Mouse (Mus musculus): ENCODE results near the gene Tnxb. TPM values are rescaled to one million over a fixed set of nuclear protein-coding genes. Genes with fewer than 3 reads are reported as not detected.
A peak's percentile ranks its signal among the peaks of the same experiment; 100 is the strongest.

The Tnxb gene
- total RNA-seq, 1 experiment: 0.18 TPM

GRCm38 (mm10) chr17:34628644-34628967, 41.7 kb upstream of the Tnxb start:
- no peaks in the 10 kb centered on the region for H3K9me3 ChIP-seq (ENCODE audit: control insufficient read depth, insufficient read depth, low read depth, low read length)
- no peak overlapping the region for H3K9ac ChIP-seq (ENCODE audit: insufficient read depth, low read depth, low read length, poor library complexity, severe bottlenecking)
- in situ Hi-C loops (cut with MboI; ENCODE audit: low sequenced_read_pairs in 2 of 2, unreplicated experiment in 2 of 2): no loop called here
- peaks cover 6 to 30% of the 10 kb centered on the region in 2 experiments; a peak in 3 of 4 replicates for H3K4me1 ChIP-seq (ENCODE audit: control insufficient read depth in 2 of 2, insufficient read depth in 2 of 2, low read length in 2 of 2, poor library complexity in 1 of 2)
- no peak overlapping the region for H3K27ac ChIP-seq (ENCODE audit: insufficient read depth, low read depth, low read length, poor library complexity, severe bottlenecking)
- no peak for TF ChIP-seq HCFC1 (IDR thresholded peaks at IDR 0.05; ENCODE audit: borderline replicate concordance, insufficient read depth, low read length)
- TF ChIP-seq ZNF384 (IDR thresholded peaks at IDR 0.05; ENCODE audit: low read depth, low read length): no peak
- TF ChIP-seq ZC3H11A (IDR thresholded peaks at IDR 0.05; ENCODE audit: borderline replicate concordance, low read depth, low read length): no peak
- no peak for TF ChIP-seq MAFK (IDR thresholded peaks at IDR 0.05; ENCODE audit: insufficient read depth, low read depth, low read length)
- no peak for TF ChIP-seq CHD2 (IDR thresholded peaks at IDR 0.05; ENCODE audit: low read depth, low read length)
- no peak for DNase-seq (ENCODE audit: low read depth, low spot score)
- H3K36me3 ChIP-seq (ENCODE audit: control insufficient read depth, insufficient read depth, low read length, poor library complexity, severe bottlenecking): peaks cover 4% of the 10 kb centered on the region; the same call in 1 of the 2 replicates
- H3K4me3 ChIP-seq (ENCODE audit: insufficient read depth in 1 of 2, low read depth in 1 of 2, low read length in 2 of 2, poor library complexity in 1 of 2, severe bottlenecking in 1 of 2): no peak overlapping the region

- no peak for TF ChIP-seq HCFC1 (IDR thresholded peaks at IDR 0.05; ENCODE audit: borderline replicate concordance, insufficient read depth, low read length)
- TF ChIP-seq MAFK (IDR thresholded peaks at IDR 0.05; ENCODE audit: insufficient read depth, low read depth, low read length): no peak
- no peak for TF ChIP-seq ZNF384 (IDR thresholded peaks at IDR 0.05; ENCODE audit: low read depth, low read length)
- Histone ChIP-seq H3K27ac (ENCODE audit: insufficient read depth, low read depth, low read length, poor library complexity, severe bottlenecking) (no peak within 1 kb of the TSS), H3K9ac (ENCODE audit: insufficient read depth, low read depth, low read length, poor library complexity, severe bottlenecking) (no peak within 1 kb of the TSS), H3K9me3 (ENCODE audit: control insufficient read depth, insufficient read depth, low read depth, low read length) (no peaks in the 10 kb centered on the region), H3K4me3 (ENCODE audit: insufficient read depth in 1 of 2, low read depth in 1 of 2, low read length in 2 of 2, poor library complexity in 1 of 2, severe bottlenecking in 1 of 2) (peak within 1 kb of the TSS in 1 of 2 experiments; percentile 52; a peak in 1 of 4 replicates), H3K36me3 (ENCODE audit: control insufficient read depth, insufficient read depth, low read length, poor library complexity, severe bottlenecking) (peaks cover 4% of the 10 kb centered on the region; the same call in 1 of the 2 replicates), H3K4me1 (ENCODE audit: control insufficient read depth in 2 of 2, insufficient read depth in 2 of 2, low read length in 2 of 2, poor library complexity in 1 of 2) (peaks cover 6 to 30% of the 10 kb centered on the region in 2 experiments; a peak in 3 of 4 replicates)
- no peak for DNase-seq (ENCODE audit: low read depth, low spot score)
- in situ Hi-C loops (cut with MboI; ENCODE audit: low sequenced_read_pairs in 2 of 2, unreplicated experiment in 2 of 2): no loop called here
Observed at GRCm38 (mm10) chr17:34629221-34629751, 41.0 kb upstream of the Tnxb start, which contains the start of gene Prrt1. Gene Prrt1 (plus strand): TSS chr17:34629533.

GRCm38 (mm10) chr17:34629796-34630603, 40.3 kb upstream of the Tnxb start:
- no peak for DNase-seq (ENCODE audit: low read depth, low spot score)
- peak overlapping the region in 1 of 2 experiments; percentile 48; a peak in 1 of 4 replicates for H3K4me3 ChIP-seq (ENCODE audit: insufficient read depth in 1 of 2, low read depth in 1 of 2, low read length in 2 of 2, poor library complexity in 1 of 2, severe bottlenecking in 1 of 2)
- in situ Hi-C loops (cut with MboI; ENCODE audit: low sequenced_read_pairs in 2 of 2, unreplicated experiment in 2 of 2): no loop called here
- H3K9ac ChIP-seq (ENCODE audit: insufficient read depth, low read depth, low read length, poor library complexity, severe bottlenecking): no peak overlapping the region
- TF ChIP-seq MAFK (IDR thresholded peaks at IDR 0.05; ENCODE audit: insufficient read depth, low read depth, low read length) (no peak), ZNF384 (IDR thresholded peaks at IDR 0.05; ENCODE audit: low read depth, low read length) (no peak), ZC3H11A (IDR thresholded peaks at IDR 0.05; ENCODE audit: borderline replicate concordance, low read depth, low read length) (no peak), HCFC1 (IDR thresholded peaks at IDR 0.05; ENCODE audit: borderline replicate concordance, insufficient read depth, low read length) (no peak), CHD2 (IDR thresholded peaks at IDR 0.05; ENCODE audit: low read depth, low read length) (no peak)
- H3K36me3 ChIP-seq (ENCODE audit: control insufficient read depth, insufficient read depth, low read length, poor library complexity, severe bottlenecking): peaks cover 4% of the 10 kb centered on the region; the same call in 1 of the 2 replicates
- H3K4me1 ChIP-seq (ENCODE audit: control insufficient read depth in 2 of 2, insufficient read depth in 2 of 2, low read length in 2 of 2, poor library complexity in 1 of 2): peaks cover 6 to 30% of the 10 kb centered on the region in 2 experiments; a peak in 3 of 4 replicates
- H3K9me3 ChIP-seq (ENCODE audit: control insufficient read depth, insufficient read depth, low read depth, low read length): no peaks in the 10 kb centered on the region
- no peak overlapping the region for H3K27ac ChIP-seq (ENCODE audit: insufficient read depth, low read depth, low read length, poor library complexity, severe bottlenecking)

- Histone ChIP-seq H3K4me3 (ENCODE audit: insufficient read depth in 1 of 2, low read depth in 1 of 2, low read length in 2 of 2, poor library complexity in 1 of 2, severe bottlenecking in 1 of 2) (peak overlapping the region; percentile 35 to 48; a peak in 3 of 4 replicates), H3K27ac (ENCODE audit: insufficient read depth, low read depth, low read length, poor library complexity, severe bottlenecking) (no peak overlapping the region), H3K9ac (ENCODE audit: insufficient read depth, low read depth, low read length, poor library complexity, severe bottlenecking) (no peak overlapping the region; the same call in 1 of the 2 replicates), H3K36me3 (ENCODE audit: control insufficient read depth, insufficient read depth, low read length, poor library complexity, severe bottlenecking) (no peaks in the 10 kb centered on the region), H3K4me1 (ENCODE audit: control insufficient read depth in 2 of 2, insufficient read depth in 2 of 2, low read length in 2 of 2, poor library complexity in 1 of 2) (peaks cover 6 to 29% of the 10 kb centered on the region in 2 experiments; a peak in 3 of 4 replicates), H3K9me3 (ENCODE audit: control insufficient read depth, insufficient read depth, low read depth, low read length) (no peaks in the 10 kb centered on the region)
- DNase-seq (ENCODE audit: low read depth, low spot score): no peak
- TF ChIP-seq ZNF384 (IDR thresholded peaks at IDR 0.05; ENCODE audit: low read depth, low read length): no peak
- no peak for TF ChIP-seq CHD2 (IDR thresholded peaks at IDR 0.05; ENCODE audit: low read depth, low read length)
- no peak for TF ChIP-seq MAFK (IDR thresholded peaks at IDR 0.05; ENCODE audit: insufficient read depth, low read depth, low read length)
- TF ChIP-seq ZC3H11A (IDR thresholded peaks at IDR 0.05; ENCODE audit: borderline replicate concordance, low read depth, low read length): no peak
- TF ChIP-seq HCFC1 (IDR thresholded peaks at IDR 0.05; ENCODE audit: borderline replicate concordance, insufficient read depth, low read length): no peak
- in situ Hi-C loops (cut with MboI; ENCODE audit: low sequenced_read_pairs in 2 of 2, unreplicated experiment in 2 of 2): no loop called here
Observed at GRCm38 (mm10) chr17:34630761-34631301, 39.5 kb upstream of the Tnxb start.
